Mouse (Mus musculus) forebrain, postnatal 0 days (tissue): ENCODE data around the gene Mink1. TPM values are rescaled to one million over a fixed set of nuclear protein-coding genes. Genes with fewer than 3 reads are reported as not detected.

Experiments used
- ATAC-seq: fragments of 200-750 bp; cut with Nextera tagmentation; 2 replicates; pipeline ENCODE4 v1.8.0; 2017; ENCODE audit warnings: mild to moderate bottlenecking, moderate library complexity
- DNase-seq: peaks from one replicate; pipeline ENCODE4 v3.0.0-alpha.2; 2015
- H3K27ac ChIP-seq: fragments of 300-500 bp; sonication (generic); 2 replicates; pipeline ENCODE4 v1.5.1; 2014; ENCODE audit warnings: low read depth, mild to moderate bottlenecking, antibody characterized with exemption, low read length, moderate library complexity, mixed read lengths
- H3K27me3 ChIP-seq: fragments of 300-500 bp; sonication (generic); 2 replicates; pipeline ENCODE4 v1.6.1; 2014; ENCODE audit warnings: mild to moderate bottlenecking, low read length, mixed read lengths; ENCODE audit not compliant: insufficient read depth
- H3K36me3 ChIP-seq: fragments of 300-500 bp; sonication (generic); 2 replicates; pipeline ENCODE4 v1.6.1; 2014; ENCODE audit warnings: mild to moderate bottlenecking, moderate library complexity; ENCODE audit not compliant: insufficient read depth
- H3K4me1 ChIP-seq: fragments of 300-500 bp; sonication (generic); 2 replicates; pipeline ENCODE4 v1.6.1; 2014; ENCODE audit warnings: antibody characterized with exemption; ENCODE audit not compliant: insufficient read depth
- H3K4me2 ChIP-seq: fragments of 300-500 bp; sonication (generic); 2 replicates; pipeline ENCODE4 v1.6.1; 2014; ENCODE audit warnings: low read depth, mild to moderate bottlenecking, moderate library complexity
- H3K4me3 ChIP-seq: fragments of 300-500 bp; sonication (generic); 2 replicates; pipeline ENCODE4 v1.5.1; 2014; ENCODE audit warnings: low read depth, low read length, mixed read lengths
- H3K9ac ChIP-seq: fragments of 300-500 bp; sonication (generic); 2 replicates; pipeline ENCODE4 v1.6.1; 2014; ENCODE audit warnings: mild to moderate bottlenecking
- H3K9me3 ChIP-seq: fragments of 300-500 bp; sonication (generic); 2 replicates; pipeline ENCODE4 v1.6.1; 2016; ENCODE audit warnings: low read length
- CTCF ChIP-seq: sonication (generic); IDR thresholded peaks from 2 replicates; pipeline ENCODE4 v1.5.1; 2016; ENCODE audit warnings: antibody characterized with exemption, control low read depth, low read depth
- WGBS: fragments of 180-500 bp; shearing (Covaris S2); extraction: QIAGEN DNeasy Blood & Tissue Kit; methylation state at CpG from one replicate; pipeline ENCODE4 v1.1.7; 2014; 5-methylcytosine and 5-hydroxymethylcytosine counted together
- polyA plus RNA-seq: library from polyadenylated mRNA; unstranded; fragments of >200 nt; fragmentation: Nextera tagmentation; extraction: Ambion mirVana; gene quantifications from 2 replicates; pipeline ENCODE4 v1.2.1, GENCODE M21; 2015
- total RNA-seq: library from RNA; depleted of rRNA; stranded (reverse); fragments of >200 nt; gene quantifications from 2 replicates; pipeline ENCODE4 v1.2.3, GENCODE M21; 2014

Gene Mink1
- total and polyA plus RNA-seq, 2 experiments from 2014 or later: 15.0 to 81.2 TPM

- 91% methylated on average over 6 of the region's 6 CpGs for WGBS
- Histone ChIP-seq H3K4me2 (no peak overlapping the region), H3K4me3 (no peak overlapping the region), H3K27ac (no peak overlapping the region), H3K9ac (no peak overlapping the region), H3K9me3 (no peaks in the 10 kb centered on the region), H3K27me3 (no peaks in the 10 kb centered on the region), H3K4me1 (peaks cover 12% of the 10 kb centered on the region), H3K36me3 (peaks cover 16% of the 10 kb centered on the region)
- TF ChIP-seq CTCF: no peak
- ATAC-seq (no peak), DNase-seq (no peak)
Observed at GRCm38 (mm10) chr11:70643051-70643450, 80.4 kb downstream of the Mink1 start.

- no peak for ATAC-seq
- no peak for TF ChIP-seq CTCF
- WGBS: 92% methylated on average over 8 of the region's 8 CpGs
- Histone ChIP-seq H3K9ac (no peak overlapping the region), H3K27me3 (no peaks in the 10 kb centered on the region), H3K4me3 (no peak overlapping the region), H3K36me3 (peaks cover 28% of the 10 kb centered on the region), H3K4me1 (peaks cover 18% of the 10 kb centered on the region), H3K27ac (no peak overlapping the region), H3K4me2 (no peak overlapping the region), H3K9me3 (no peaks in the 10 kb centered on the region)
- no peak for DNase-seq
Observed at GRCm38 (mm10) chr11:70644564-70645103, 82.0 kb downstream of the Mink1 start.

DNA sequence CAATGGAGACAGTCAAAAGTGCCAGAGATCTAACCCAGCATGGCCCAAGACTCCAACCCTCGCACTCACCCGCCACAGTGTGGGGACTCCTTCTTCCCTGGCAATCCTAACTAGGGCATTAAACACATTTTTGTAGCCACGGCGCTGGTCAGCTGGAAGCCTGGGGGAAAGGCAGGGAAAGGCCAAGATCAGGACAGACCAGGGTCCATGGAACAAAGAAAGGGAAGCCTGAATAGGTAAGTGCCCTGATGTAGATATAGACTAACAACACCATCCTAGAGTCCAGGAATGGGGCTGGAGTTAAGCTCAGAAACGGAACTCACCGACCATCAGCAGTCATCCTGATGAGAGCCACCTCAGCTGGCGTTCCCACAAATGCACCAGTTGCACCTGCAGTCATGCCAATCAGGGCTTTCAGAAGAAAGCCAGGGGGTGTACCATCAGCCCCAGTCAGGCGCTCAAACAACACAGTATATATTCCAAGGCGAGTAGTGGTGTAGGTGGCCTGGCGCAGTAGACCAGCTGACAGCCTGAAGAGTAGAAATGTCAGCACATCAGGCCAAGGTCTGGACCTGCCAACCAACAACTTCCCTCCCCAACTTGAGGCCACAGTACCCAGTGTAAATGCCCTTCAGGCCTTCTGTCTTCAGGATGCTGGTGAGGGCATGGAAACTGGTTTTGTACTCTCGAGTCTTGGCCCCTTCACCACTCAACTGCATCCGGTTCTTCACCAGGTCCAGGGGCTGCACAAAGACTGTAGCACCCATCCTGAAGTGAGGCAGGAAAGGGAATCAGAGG is 83.0 kb downstream of the Mink1 start:
- peak overlapping the region; percentile 92 for H3K9ac ChIP-seq
- peak overlapping the region; percentile 69 for H3K4me3 ChIP-seq
- WGBS: 85% methylated on average over 12 of the region's 12 CpGs
- peaks cover 37% of the 10 kb centered on the region for H3K36me3 ChIP-seq
- H3K9me3 ChIP-seq: no peaks in the 10 kb centered on the region
- peak overlapping the region; percentile 88 for H3K4me2 ChIP-seq
- no peaks in the 10 kb centered on the region for H3K27me3 ChIP-seq
- DNase-seq (no peak), ATAC-seq (no peak)
- 0 out of 2 replicates have a peak overlapping the region, but pooled peaks have one; percentile 94 for H3K27ac ChIP-seq
- H3K4me1 ChIP-seq: peaks cover 18% of the 10 kb centered on the region
- TF ChIP-seq CTCF: no peak

DNA sequence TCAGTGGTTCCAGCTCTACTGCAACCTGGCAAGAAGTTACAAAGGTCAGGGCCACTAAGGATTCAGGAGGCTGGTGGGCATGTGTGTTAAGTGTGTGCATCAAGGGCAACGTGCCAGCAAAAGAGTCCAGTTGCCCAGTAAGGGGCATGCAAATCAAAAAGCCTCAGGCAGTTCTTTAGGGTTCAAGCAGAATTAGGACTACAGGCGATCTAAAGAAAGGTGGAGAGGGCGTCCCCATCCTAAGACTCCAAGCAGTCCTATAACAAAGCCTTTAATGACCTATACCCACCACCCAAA is 83.5 kb downstream of the Mink1 start:
- no peak for TF ChIP-seq CTCF
- peak overlapping the region; percentile 92 for H3K9ac ChIP-seq
- peak overlapping the region; percentile 69 for H3K4me3 ChIP-seq
- H3K4me1 ChIP-seq: peaks cover 18% of the 10 kb centered on the region
- peak overlapping the region; percentile 88 for H3K4me2 ChIP-seq
- H3K27ac ChIP-seq: peak overlapping the region; percentile 94
- ATAC-seq (no peak), DNase-seq (no peak)
- H3K27me3 ChIP-seq: no peaks in the 10 kb centered on the region
- WGBS: 16% methylated on average over 3 of the region's 3 CpGs
- H3K36me3 ChIP-seq: peaks cover 43% of the 10 kb centered on the region
- no peaks in the 10 kb centered on the region for H3K9me3 ChIP-seq

DNA sequence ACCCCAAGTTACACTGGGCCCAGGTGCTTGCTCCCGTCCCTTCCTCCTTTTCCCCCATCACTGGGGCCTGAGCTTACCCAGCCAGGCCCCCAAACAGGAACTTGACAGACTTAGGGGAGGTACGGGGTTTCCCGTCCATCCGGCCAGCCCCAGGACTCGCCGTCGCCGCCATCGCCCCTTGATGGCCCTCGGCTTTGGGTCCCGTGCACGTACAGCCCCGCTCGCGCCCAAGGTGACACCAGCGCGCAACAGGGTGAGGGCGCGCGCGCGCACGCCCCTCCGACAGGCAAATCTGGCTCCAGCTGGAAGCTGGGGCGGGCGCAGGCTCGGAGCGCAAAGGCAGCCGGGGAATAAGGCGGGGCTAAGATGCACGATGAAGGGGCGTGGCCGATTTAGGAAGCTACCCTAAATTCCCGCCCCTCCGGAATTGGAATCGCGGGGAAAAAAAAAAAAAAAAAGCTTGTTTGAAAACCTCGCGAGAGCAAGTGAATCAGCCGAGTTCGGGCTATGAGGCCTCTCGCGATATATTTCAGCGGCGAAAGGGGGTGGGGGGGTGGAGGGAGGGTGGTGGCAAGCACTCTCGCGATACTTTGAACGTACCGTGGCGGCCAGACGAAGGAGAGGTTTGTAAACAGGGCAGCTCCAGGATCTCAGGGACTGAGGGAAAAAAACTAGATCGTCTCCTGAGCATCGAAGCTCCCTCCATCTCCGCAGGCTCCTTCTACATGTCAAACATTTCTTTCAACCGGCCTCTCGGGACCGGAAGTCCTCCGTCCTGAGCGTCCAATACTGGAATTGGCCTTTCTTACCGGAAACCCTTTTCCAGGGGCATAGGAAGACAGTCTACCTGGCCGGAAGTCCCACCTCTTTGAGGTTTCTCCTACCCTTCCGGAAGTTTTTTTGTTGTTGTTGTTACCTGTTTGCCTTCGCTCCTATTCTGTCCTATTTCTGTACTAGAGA is 84.3 kb downstream of the Mink1 start, which contains the start of the genes Rnf167 and Slc25a11:
Gene Rnf167 (plus strand): TSS at position 545 of the 960 bp plus-strand sequence.
Gene Slc25a11 (minus strand): TSS at position 789 of the 960 bp plus-strand sequence.
- ATAC-seq: peak; percentile 95
- Histone ChIP-seq H3K4me3 (peak within 1 kb of the TSS; percentile 69), H3K9me3 (no peaks in the 10 kb centered on the region), H3K4me1 (peaks cover 18% of the 10 kb centered on the region), H3K36me3 (peaks cover 48% of the 10 kb centered on the region), H3K27ac (peak within 1 kb of the TSS; percentile 94), H3K27me3 (no peaks in the 10 kb centered on the region), H3K9ac (peak within 1 kb of the TSS; percentile 92), H3K4me2 (peak within 1 kb of the TSS; percentile 88)
- WGBS: under 1% methylated on average over 63 of the region's 63 CpGs
- TF ChIP-seq CTCF: peak; percentile 38
- peak; percentile 99 for DNase-seq

DNA sequence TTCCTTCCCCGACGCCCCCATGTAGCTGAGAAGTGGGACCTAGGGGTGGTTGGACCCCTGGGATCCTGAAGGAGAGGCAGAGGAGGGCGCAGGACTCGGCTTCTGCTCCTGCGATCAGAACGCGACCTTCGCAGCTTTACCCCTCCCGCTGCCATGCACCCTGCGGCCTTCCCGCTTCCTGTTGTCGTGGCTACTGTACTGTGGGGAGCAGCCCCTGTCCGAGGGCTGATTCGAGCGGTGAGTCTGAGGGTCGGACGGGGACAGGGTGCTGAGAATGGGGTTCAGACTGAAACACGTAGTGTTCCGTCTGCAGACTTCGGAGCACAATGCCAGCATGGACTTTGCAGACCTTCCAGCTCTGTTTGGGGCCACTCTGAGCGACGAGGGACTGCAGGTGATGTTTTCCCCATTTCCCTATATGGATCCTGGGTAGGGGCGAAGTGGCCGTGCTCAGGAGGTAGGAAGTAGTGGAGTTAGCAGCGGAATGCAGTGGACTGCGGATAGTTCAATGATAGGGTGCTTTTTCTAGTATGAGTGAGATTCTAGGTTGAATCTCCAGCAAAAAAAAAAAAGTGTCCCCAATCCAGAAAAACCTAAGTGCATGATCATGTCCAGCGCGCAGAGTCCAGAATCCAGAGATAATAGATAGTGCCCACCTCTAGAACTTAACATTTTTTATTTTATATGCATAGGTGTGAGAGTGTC is 85.2 kb downstream of the Mink1 start:
- Histone ChIP-seq H3K4me3 (peak overlapping the region; percentile 69), H3K9me3 (no peaks in the 10 kb centered on the region), H3K9ac (peak overlapping the region; percentile 80), H3K27ac (peak overlapping the region; percentile 94), H3K36me3 (peaks cover 47% of the 10 kb centered on the region), H3K4me1 (peaks cover 18% of the 10 kb centered on the region), H3K27me3 (no peaks in the 10 kb centered on the region), H3K4me2 (peak overlapping the region; percentile 84)
- DNase-seq (no peak), ATAC-seq (no peak)
- TF ChIP-seq CTCF: no peak
- 4% methylated on average over 28 of the region's 28 CpGs for WGBS
